Mouse (Mus musculus) heart, embryonic 15.5 days (tissue): ENCODE results near the gene Rnf150. TPM values are rescaled to one million over a fixed set of nuclear protein-coding genes. Genes with fewer than 3 reads are reported as not detected.
A peak's percentile ranks its signal among the peaks of the same experiment; 100 is the strongest.

ENCODE experiments used
- ATAC-seq: fragments of 200-750 bp; cut with Nextera tagmentation; replicated peaks from 2 replicates; pipeline ENCODE4 v1.8.0; 2017; ENCODE audit warnings: low read depth, moderate TSS enrichment; ENCODE audit not compliant: insufficient number of reproducible peaks, insufficient read depth, low FRiP score
- H3K27ac ChIP-seq: fragments of 300-500 bp; sonication (generic); 2 replicates; pipeline ENCODE4 v1.5.1; 2015; ENCODE audit warnings: mild to moderate bottlenecking, inconsistent platforms
- H3K27me3 ChIP-seq: fragments of 300-500 bp; sonication (generic); 2 replicates; pipeline ENCODE4 v1.6.1; 2015; ENCODE audit warnings: inconsistent platforms
- H3K36me3 ChIP-seq: fragments of 300-500 bp; sonication (generic); 2 replicates; pipeline ENCODE4 v1.6.1; 2015; ENCODE audit warnings: mild to moderate bottlenecking, inconsistent platforms
- H3K4me1 ChIP-seq: fragments of 300-500 bp; sonication (generic); replicated peaks from 2 replicates; pipeline ENCODE4 v1.6.1; 2015; ENCODE audit warnings: inconsistent platforms
- H3K4me2 ChIP-seq: fragments of 300-500 bp; sonication (generic); 2 replicates; pipeline ENCODE4 v1.6.1; 2015; ENCODE audit warnings: inconsistent platforms, mild to moderate bottlenecking, moderate library complexity
- H3K4me3 ChIP-seq: fragments of 300-500 bp; sonication (generic); 2 replicates; pipeline ENCODE4 v1.5.1; 2015; ENCODE audit warnings: mild to moderate bottlenecking, inconsistent platforms
- H3K9ac ChIP-seq: fragments of 300-500 bp; sonication (generic); 2 replicates; pipeline ENCODE4 v1.6.1; 2015; ENCODE audit warnings: mild to moderate bottlenecking, inconsistent platforms
- H3K9me3 ChIP-seq: fragments of 300-500 bp; sonication (generic); replicated peaks from 2 replicates; pipeline ENCODE4 v1.6.1; 2016; ENCODE audit warnings: inconsistent platforms
- WGBS: fragments of 180-500 bp; shearing (Covaris S2); methylation state at CpG from one replicate; pipeline ENCODE4 v1.1.7; 2015; ENCODE audit warnings: mixed read lengths; 5-methylcytosine and 5-hydroxymethylcytosine counted together
- polyA plus RNA-seq: library from polyadenylated mRNA; unstranded; fragments of >200 nt; fragmentation: Nextera tagmentation; extraction: Ambion mirVana; gene quantifications from 2 replicates; pipeline ENCODE4 v1.2.1, GENCODE M21; 2015

The Rnf150 gene
- polyA plus RNA-seq, 1 experiment from 2014 or later, result 0.74 TPM

- no peak overlapping the region for H3K4me2 ChIP-seq
- WGBS, result 86% methylated on average over 5 of the region's 5 CpGs
- 0 out of 2 replicates have a peak, but pooled peaks cover 2% of the 10 kb centered on the region for H3K4me1 ChIP-seq
- no peak overlapping the region for H3K27ac ChIP-seq
- no peaks in the 10 kb centered on the region for H3K36me3 ChIP-seq
- no peak overlapping the region for H3K4me3 ChIP-seq
- no peaks in the 10 kb centered on the region for H3K27me3 ChIP-seq
- no peak for ATAC-seq
- no peaks in the 10 kb centered on the region for H3K9me3 ChIP-seq
- no peak overlapping the region for H3K9ac ChIP-seq
Observed at GRCm38 (mm10) chr8:83035141-83035540, 172.0 kb downstream of the Rnf150 start.

- H3K27me3 ChIP-seq, result no peaks in the 10 kb centered on the region
- 73% methylated on average over 3 of the region's 3 CpGs for WGBS
- no peaks in the 10 kb centered on the region for H3K9me3 ChIP-seq
- H3K36me3 ChIP-seq, result no peaks in the 10 kb centered on the region
- no peak overlapping the region for H3K4me2 ChIP-seq
- no peak overlapping the region for H3K4me3 ChIP-seq
- 0 out of 2 replicates have a peak, but pooled peaks cover 2% of the 10 kb centered on the region for H3K4me1 ChIP-seq
- no peak overlapping the region for H3K9ac ChIP-seq
- no peak for ATAC-seq
- no peak overlapping the region for H3K27ac ChIP-seq
Observed at GRCm38 (mm10) chr8:83036521-83037166, 173.5 kb downstream of the Rnf150 start.

- Histone ChIP-seq H3K36me3 (no peaks in the 10 kb centered on the region), H3K4me3 (no peak overlapping the region), H3K9ac (no peak overlapping the region), H3K27me3 (no peaks in the 10 kb centered on the region), H3K4me2 (no peak overlapping the region), H3K4me1 (0 out of 2 replicates have a peak, but pooled peaks cover 2% of the 10 kb centered on the region), H3K27ac (no peak overlapping the region), H3K9me3 (no peaks in the 10 kb centered on the region)
- WGBS, result 83% methylated on average over 1 of the region's 1 CpGs
- no peak for ATAC-seq
Observed at GRCm38 (mm10) chr8:83037321-83037720, 174.2 kb downstream of the Rnf150 start.

GRCm38 (mm10) chr8:83038575-83038974, 175.4 kb downstream of the Rnf150 start:
- no peaks in the 10 kb centered on the region for H3K9me3 ChIP-seq
- no peak overlapping the region for H3K27ac ChIP-seq
- no peaks in the 10 kb centered on the region for H3K36me3 ChIP-seq
- 54% methylated on average over 10 of the region's 10 CpGs for WGBS
- H3K4me3 ChIP-seq, result no peak overlapping the region
- no peak overlapping the region for H3K9ac ChIP-seq
- H3K27me3 ChIP-seq, result no peaks in the 10 kb centered on the region
- H3K4me2 ChIP-seq, result no peak overlapping the region
- 0 out of 2 replicates have a peak, but pooled peaks cover 2% of the 10 kb centered on the region for H3K4me1 ChIP-seq
- no peak for ATAC-seq

GRCm38 (mm10) chr8:83041440-83041839, 178.3 kb downstream of the Rnf150 start:
- Histone ChIP-seq H3K27me3 (no peaks in the 10 kb centered on the region), H3K9me3 (no peaks in the 10 kb centered on the region), H3K36me3 (no peaks in the 10 kb centered on the region), H3K9ac (no peak overlapping the region), H3K4me2 (no peak overlapping the region), H3K27ac (no peak overlapping the region), H3K4me3 (no peak overlapping the region), H3K4me1 (no peaks in the 10 kb centered on the region)
- 75% methylated on average over 4 of the region's 4 CpGs for WGBS
- no peak for ATAC-seq

GRCm38 (mm10) chr8:83046912-83047311, 183.8 kb downstream of the Rnf150 start:
- Histone ChIP-seq H3K4me3 (no peak overlapping the region), H3K4me2 (no peak overlapping the region), H3K4me1 (peaks cover 13% of the 10 kb centered on the region; the same call in 1 of the 2 replicates), H3K9ac (no peak overlapping the region), H3K9me3 (no peaks in the 10 kb centered on the region), H3K27ac (no peak overlapping the region), H3K36me3 (no peaks in the 10 kb centered on the region), H3K27me3 (no peaks in the 10 kb centered on the region)
- ATAC-seq, result no peak
- WGBS, result 69% methylated on average over 9 of the region's 9 CpGs

GRCm38 (mm10) chr8:83048527-83048926, 185.4 kb downstream of the Rnf150 start:
- H3K9ac ChIP-seq, result no peak overlapping the region
- peaks cover 13% of the 10 kb centered on the region; the same call in 1 of the 2 replicates for H3K4me1 ChIP-seq
- no peaks in the 10 kb centered on the region for H3K36me3 ChIP-seq
- 66% methylated on average over 6 of the region's 6 CpGs for WGBS
- H3K27ac ChIP-seq, result no peak overlapping the region
- no peaks in the 10 kb centered on the region for H3K9me3 ChIP-seq
- H3K4me3 ChIP-seq, result no peak overlapping the region
- H3K4me2 ChIP-seq, result no peak overlapping the region
- no peaks in the 10 kb centered on the region for H3K27me3 ChIP-seq
- no peak for ATAC-seq

GRCm38 (mm10) chr8:83049171-83049601, 186.0 kb downstream of the Rnf150 start:
- H3K4me2 ChIP-seq, result no peak overlapping the region
- no peak for ATAC-seq
- 0 out of 2 replicates have a peak overlapping the region, but pooled peaks have one; percentile 15 for H3K27ac ChIP-seq
- 42% methylated on average over 7 of the region's 7 CpGs for WGBS
- H3K36me3 ChIP-seq, result no peaks in the 10 kb centered on the region
- H3K4me3 ChIP-seq, result no peak overlapping the region
- H3K27me3 ChIP-seq, result no peaks in the 10 kb centered on the region
- H3K9me3 ChIP-seq, result no peaks in the 10 kb centered on the region
- H3K4me1 ChIP-seq, result peaks cover 13% of the 10 kb centered on the region; the same call in 1 of the 2 replicates
- no peak overlapping the region for H3K9ac ChIP-seq

- Histone ChIP-seq H3K9ac (no peak overlapping the region), H3K4me2 (no peak overlapping the region), H3K4me1 (peaks cover 13% of the 10 kb centered on the region; the same call in 1 of the 2 replicates), H3K4me3 (no peak overlapping the region), H3K27me3 (no peaks in the 10 kb centered on the region), H3K27ac (0 out of 2 replicates have a peak overlapping the region, but pooled peaks have one; percentile 15), H3K9me3 (no peaks in the 10 kb centered on the region), H3K36me3 (no peaks in the 10 kb centered on the region)
- ATAC-seq, result no peak
- 65% methylated on average over 1 of the region's 1 CpGs for WGBS
Observed at GRCm38 (mm10) chr8:83049616-83050015, 186.5 kb downstream of the Rnf150 start.

- Histone ChIP-seq H3K27ac (no peak overlapping the region), H3K27me3 (no peaks in the 10 kb centered on the region), H3K4me2 (no peak overlapping the region), H3K4me3 (no peak overlapping the region), H3K9ac (no peak overlapping the region), H3K9me3 (no peaks in the 10 kb centered on the region), H3K4me1 (peaks cover 13% of the 10 kb centered on the region; the same call in 1 of the 2 replicates), H3K36me3 (no peaks in the 10 kb centered on the region)
- 76% methylated on average over 4 of the region's 4 CpGs for WGBS
- ATAC-seq, result no peak
Observed at GRCm38 (mm10) chr8:83052896-83053295, 189.7 kb downstream of the Rnf150 start.

GRCm38 (mm10) chr8:83054801-83055200, 191.6 kb downstream of the Rnf150 start:
- Histone ChIP-seq H3K4me2 (no peak overlapping the region), H3K36me3 (no peaks in the 10 kb centered on the region), H3K4me1 (peaks cover 5% of the 10 kb centered on the region; the same call in 1 of the 2 replicates), H3K27me3 (no peaks in the 10 kb centered on the region), H3K9me3 (no peaks in the 10 kb centered on the region), H3K27ac (no peak overlapping the region), H3K4me3 (no peak overlapping the region), H3K9ac (no peak overlapping the region)
- no peak for ATAC-seq
- WGBS, result 79% methylated on average over 3 of the region's 3 CpGs

GRCm38 (mm10) chr8:83058951-83059350, 195.8 kb downstream of the Rnf150 start:
- no peak overlapping the region for H3K27ac ChIP-seq
- no peak overlapping the region for H3K4me3 ChIP-seq
- no peak overlapping the region for H3K9ac ChIP-seq
- no peak for ATAC-seq
- WGBS, result 65% methylated on average over 8 of the region's 8 CpGs
- no peak overlapping the region for H3K4me2 ChIP-seq
- H3K4me1 ChIP-seq, result no peaks in the 10 kb centered on the region
- no peaks in the 10 kb centered on the region for H3K36me3 ChIP-seq
- H3K27me3 ChIP-seq, result no peaks in the 10 kb centered on the region
- H3K9me3 ChIP-seq, result no peaks in the 10 kb centered on the region
